Mouse (Mus musculus) forebrain, postnatal 0 days (tissue): Measurements from ENCODE around the gene Kncn. TPM values are rescaled to one million over a fixed set of nuclear protein-coding genes. Genes with fewer than 3 reads are reported as not detected.
A peak's percentile ranks its signal among the peaks of the same experiment; 100 is the strongest.

Experiments
- ATAC-seq: fragments of 200-750 bp; cut with Nextera tagmentation; 2 replicates; pipeline ENCODE4 v1.8.0; 2017; ENCODE audit warnings: mild to moderate bottlenecking, moderate library complexity
- DNase-seq: peaks from one replicate; pipeline ENCODE4 v3.0.0-alpha.2; 2015
- H3K27ac ChIP-seq: fragments of 300-500 bp; sonication (generic); 2 replicates; pipeline ENCODE4 v1.5.1; 2014; ENCODE audit warnings: low read depth, mild to moderate bottlenecking, antibody characterized with exemption, low read length, moderate library complexity, mixed read lengths
- H3K27me3 ChIP-seq: fragments of 300-500 bp; sonication (generic); 2 replicates; pipeline ENCODE4 v1.6.1; 2014; ENCODE audit warnings: mild to moderate bottlenecking, low read length, mixed read lengths; ENCODE audit not compliant: insufficient read depth
- H3K36me3 ChIP-seq: fragments of 300-500 bp; sonication (generic); 2 replicates; pipeline ENCODE4 v1.6.1; 2014; ENCODE audit warnings: mild to moderate bottlenecking, moderate library complexity; ENCODE audit not compliant: insufficient read depth
- H3K4me1 ChIP-seq: fragments of 300-500 bp; sonication (generic); 2 replicates; pipeline ENCODE4 v1.6.1; 2014; ENCODE audit warnings: antibody characterized with exemption; ENCODE audit not compliant: insufficient read depth
- H3K4me2 ChIP-seq: fragments of 300-500 bp; sonication (generic); 2 replicates; pipeline ENCODE4 v1.6.1; 2014; ENCODE audit warnings: low read depth, mild to moderate bottlenecking, moderate library complexity
- H3K4me3 ChIP-seq: fragments of 300-500 bp; sonication (generic); 2 replicates; pipeline ENCODE4 v1.5.1; 2014; ENCODE audit warnings: low read depth, low read length, mixed read lengths
- H3K9ac ChIP-seq: fragments of 300-500 bp; sonication (generic); 2 replicates; pipeline ENCODE4 v1.6.1; 2014; ENCODE audit warnings: mild to moderate bottlenecking
- H3K9me3 ChIP-seq: fragments of 300-500 bp; sonication (generic); 2 replicates; pipeline ENCODE4 v1.6.1; 2016; ENCODE audit warnings: low read length
- CTCF ChIP-seq: sonication (generic); IDR thresholded peaks from 2 replicates; pipeline ENCODE4 v1.5.1; 2016; ENCODE audit warnings: antibody characterized with exemption, control low read depth, low read depth
- WGBS: fragments of 180-500 bp; shearing (Covaris S2); extraction: QIAGEN DNeasy Blood & Tissue Kit; methylation state at CpG from one replicate; pipeline ENCODE4 v1.1.7; 2014; 5-methylcytosine and 5-hydroxymethylcytosine counted together
- polyA plus RNA-seq: library from polyadenylated mRNA; unstranded; fragments of >200 nt; fragmentation: Nextera tagmentation; extraction: Ambion mirVana; gene quantifications from 2 replicates; pipeline ENCODE4 v1.2.1, GENCODE M21; 2015
- total RNA-seq: library from RNA; depleted of rRNA; stranded (reverse); fragments of >200 nt; gene quantifications from 2 replicates; pipeline ENCODE4 v1.2.3, GENCODE M21; 2014; rRNA removed

Kncn gene
- total RNA-seq (0.38 TPM in 1 of 2 replicates, not detected in the other), polyA plus RNA-seq (0.10 and 0.44 TPM in 2 replicates)

GRCm38 (mm10) chr4:115884022-115884421 lies at the start of gene Kncn:
TSS of gene Kncn (plus strand) at chr4:115884400.
- Histone ChIP-seq H3K36me3 (no peaks in the 10 kb centered on the region), H3K4me2 (no peak within 1 kb of the TSS), H3K9ac (no peak within 1 kb of the TSS), H3K4me1 (peaks cover 8% of the 10 kb centered on the region), H3K9me3 (no peaks in the 10 kb centered on the region), H3K4me3 (no peak within 1 kb of the TSS), H3K27me3 (no peaks in the 10 kb centered on the region; the same call in 1 of the 2 replicates), H3K27ac (no peak within 1 kb of the TSS)
- DNase-seq (no peak), ATAC-seq (no peak)
- 74% methylated on average over 6 of the region's 6 CpGs for WGBS
- TF ChIP-seq CTCF: no peak

DNA sequence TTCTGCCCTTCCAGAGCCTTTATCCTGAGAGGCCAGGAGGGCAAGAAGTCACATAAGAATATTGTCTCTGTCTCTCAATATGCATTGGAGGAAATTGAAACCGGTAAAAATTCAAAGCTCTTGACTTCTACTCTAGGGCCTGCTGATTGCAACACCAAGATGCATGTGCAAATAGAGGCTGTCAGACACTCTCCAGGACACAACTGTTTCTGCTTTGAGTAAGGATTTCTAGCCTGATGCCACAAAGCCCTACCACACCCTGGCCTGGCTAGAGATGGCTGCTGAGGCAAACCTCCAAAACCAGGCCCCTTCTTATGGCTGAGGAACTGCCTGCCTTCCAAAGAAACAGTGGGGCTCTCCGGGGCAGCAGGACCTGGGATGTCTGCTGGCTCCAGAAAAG lies 48.6 kb upstream of the Kncn start:
- TF ChIP-seq CTCF: no peak
- Histone ChIP-seq H3K4me2 (no peak overlapping the region), H3K27ac (no peak overlapping the region), H3K4me3 (no peak overlapping the region), H3K9ac (no peak overlapping the region), H3K9me3 (no peaks in the 10 kb centered on the region), H3K36me3 (no peaks in the 10 kb centered on the region; the same call in none of the 2 replicates), H3K27me3 (no peaks in the 10 kb centered on the region), H3K4me1 (0 out of 2 replicates have a peak, but pooled peaks cover 7% of the 10 kb centered on the region)
- no peak for ATAC-seq
- 77% methylated on average over 2 of the region's 2 CpGs for WGBS
- no peak for DNase-seq

- ATAC-seq (no peak), DNase-seq (no peak)
- Histone ChIP-seq H3K9me3 (no peaks in the 10 kb centered on the region), H3K4me1 (0 out of 2 replicates have a peak, but pooled peaks cover 7% of the 10 kb centered on the region), H3K9ac (no peak overlapping the region), H3K4me3 (no peak overlapping the region), H3K27ac (no peak overlapping the region), H3K36me3 (no peaks in the 10 kb centered on the region; the same call in none of the 2 replicates), H3K27me3 (no peaks in the 10 kb centered on the region), H3K4me2 (peak overlapping the region; percentile 71; the same call in 1 of the 2 replicates)
- WGBS: 58% methylated on average over 4 of the region's 4 CpGs
- no peak for TF ChIP-seq CTCF
These were observed 46.0 kb upstream of the Kncn start for GRCm38 (mm10) chr4:115838196-115838595.

- peak; percentile 93 for DNase-seq
- Histone ChIP-seq H3K27me3 (no peaks in the 10 kb centered on the region), H3K4me1 (0 out of 2 replicates have a peak, but pooled peaks cover 7% of the 10 kb centered on the region), H3K4me2 (peak within 1 kb of the TSS; percentile 71), H3K4me3 (peak within 1 kb of the TSS; percentile 75), H3K9ac (peak within 1 kb of the TSS; percentile 60), H3K9me3 (no peaks in the 10 kb centered on the region), H3K27ac (no peak within 1 kb of the TSS), H3K36me3 (no peaks in the 10 kb centered on the region; the same call in 1 of the 2 replicates)
- 3% methylated on average over 51 of the region's 51 CpGs for WGBS
- peak; percentile 98 for ATAC-seq
- TF ChIP-seq CTCF: peak; percentile 34
These were observed 45.2 kb upstream of the Kncn start, which contains the start of gene Mknk1 for GRCm38 (mm10) chr4:115838696-115839641. TSS of gene Mknk1 (plus strand) at chr4:115839198.

GRCm38 (mm10) chr4:115839956-115840355 lies 44.2 kb upstream of the Kncn start:
- H3K4me3 ChIP-seq: no peak overlapping the region
- H3K9ac ChIP-seq: no peak overlapping the region
- no peak for TF ChIP-seq CTCF
- WGBS: 58% methylated on average over 4 of the region's 4 CpGs
- H3K9me3 ChIP-seq: no peaks in the 10 kb centered on the region
- H3K4me1 ChIP-seq: 0 out of 2 replicates have a peak, but pooled peaks cover 7% of the 10 kb centered on the region
- no peak overlapping the region for H3K27ac ChIP-seq
- no peaks in the 10 kb centered on the region for H3K27me3 ChIP-seq
- H3K4me2 ChIP-seq: peak overlapping the region; percentile 71
- DNase-seq (no peak), ATAC-seq (no peak)
- H3K36me3 ChIP-seq: no peaks in the 10 kb centered on the region; the same call in 1 of the 2 replicates

GRCm38 (mm10) chr4:115840842-115841241 lies 43.4 kb upstream of the Kncn start:
- Histone ChIP-seq H3K36me3 (no peaks in the 10 kb centered on the region), H3K4me3 (no peak overlapping the region), H3K27ac (no peak overlapping the region), H3K4me1 (0 out of 2 replicates have a peak, but pooled peaks cover 7% of the 10 kb centered on the region), H3K9ac (no peak overlapping the region), H3K27me3 (no peaks in the 10 kb centered on the region), H3K4me2 (no peak overlapping the region), H3K9me3 (no peaks in the 10 kb centered on the region)
- ATAC-seq: no peak
- no peak for DNase-seq
- TF ChIP-seq CTCF: no peak
- WGBS: 80% methylated on average over 4 of the region's 4 CpGs

GRCm38 (mm10) chr4:115846656-115847055 lies 37.5 kb upstream of the Kncn start:
- H3K9me3 ChIP-seq: no peaks in the 10 kb centered on the region
- no peak overlapping the region for H3K27ac ChIP-seq
- TF ChIP-seq CTCF: no peak
- no peak overlapping the region for H3K9ac ChIP-seq
- no peak overlapping the region for H3K4me3 ChIP-seq
- no peaks in the 10 kb centered on the region for H3K4me1 ChIP-seq
- no peak for DNase-seq
- WGBS: 54% methylated on average over 2 of the region's 2 CpGs
- no peak for ATAC-seq
- H3K36me3 ChIP-seq: peaks cover 10% of the 10 kb centered on the region; the same call in 1 of the 2 replicates
- H3K27me3 ChIP-seq: no peaks in the 10 kb centered on the region
- no peak overlapping the region for H3K4me2 ChIP-seq
